Mouse (Mus musculus) left cerebral cortex, postnatal 4 days (tissue): ENCODE measurements around the gene Top3b. TPM values are rescaled to one million over a fixed set of nuclear protein-coding genes. Genes with fewer than 3 reads are reported as not detected.
A peak's percentile ranks its signal among the peaks of the same experiment; 100 is the strongest.
"Not testable (repeated sequence)": the region's sequence is repeated elsewhere in the genome, so short reads cannot be mapped to it uniquely, and the experiment has no call there.

Experiments
- DNase-seq: peaks from one replicate; pipeline ENCODE4 v3.0.0-alpha.2; 2022
- intact Hi-C: fragments of 180-260 bp; cut with DNase I; formaldehyde crosslinking; loops from one replicate; pipeline ENCODE4 v1.15.1; 2025
- total RNA-seq, 2 experiments: library from RNA; stranded (reverse); gene quantifications; 2 replicates each; pipeline ENCODE4 v1.2.3; 2021

Top3b gene
- total RNA-seq, 2 experiments from 2014 or later = 57.1 to 78.2 TPM

- intact Hi-C loops = no loop called here
- DNase-seq = peak; percentile 94
Observed at GRCm38 (mm10) chr16:16896382-16897055, 26.0 kb downstream of the Top3b start, which contains the start of gene Ppm1f. Gene Ppm1f, plus strand, starts transcription at chr16:16896469.

GRCm38 (mm10) chr16:16897056-16897584 lies 26.6 kb downstream of the Top3b start:
- intact Hi-C loops = no loop called here
- no peak for DNase-seq

GRCm38 (mm10) chr16:16902329-16902728 lies 31.8 kb downstream of the Top3b start:
- DNase-seq = no peak
- intact Hi-C loops = loop anchor here (10.0 kb wide), 1 partner anchor 112 kb away; no protein-coding TSS in a partner anchor

GRCm38 (mm10) chr16:16903188-16903587 lies 32.7 kb downstream of the Top3b start:
- intact Hi-C loops = loop anchor here (10.0 kb wide), 1 partner anchor 112 kb away; no protein-coding TSS in a partner anchor
- no peak for DNase-seq

DNA sequence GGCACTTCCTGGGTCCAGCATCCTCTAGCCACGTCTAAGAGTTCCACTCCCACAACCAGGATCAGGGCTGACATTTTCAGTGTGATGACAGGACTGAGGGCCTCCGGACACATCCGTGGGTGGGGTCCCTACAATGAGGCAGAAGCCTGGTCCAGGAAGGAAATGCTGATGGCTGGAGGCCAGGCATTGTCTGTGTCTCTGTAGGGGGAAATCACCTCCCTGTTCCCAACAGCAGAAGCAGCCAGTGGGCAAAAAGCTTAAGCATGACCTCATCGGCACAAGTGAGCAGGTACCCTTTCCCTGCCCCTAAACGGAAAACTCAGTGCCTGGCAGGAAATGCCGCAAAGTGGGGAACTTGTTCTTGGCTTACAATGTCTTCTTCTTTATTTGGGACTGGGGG lies 37.3 kb downstream of the Top3b start:
- intact Hi-C loops = loop anchor here (10.0 kb wide), 1 partner anchor 107 kb away; no protein-coding TSS in a partner anchor
- DNase-seq = no peak

GRCm38 (mm10) chr16:16911641-16912597 lies 41.4 kb downstream of the Top3b start:
- intact Hi-C loops = loop anchor here (10.0 kb wide), 1 partner anchor 133 kb away; no protein-coding TSS in a partner anchor
- DNase-seq = peak; percentile 86

GRCm38 (mm10) chr16:16913440-16913839 lies 42.9 kb downstream of the Top3b start:
- no peak for DNase-seq
- intact Hi-C loops = loop anchor here (10.0 kb wide), 1 partner anchor 131 kb away; no protein-coding TSS in a partner anchor

DNA sequence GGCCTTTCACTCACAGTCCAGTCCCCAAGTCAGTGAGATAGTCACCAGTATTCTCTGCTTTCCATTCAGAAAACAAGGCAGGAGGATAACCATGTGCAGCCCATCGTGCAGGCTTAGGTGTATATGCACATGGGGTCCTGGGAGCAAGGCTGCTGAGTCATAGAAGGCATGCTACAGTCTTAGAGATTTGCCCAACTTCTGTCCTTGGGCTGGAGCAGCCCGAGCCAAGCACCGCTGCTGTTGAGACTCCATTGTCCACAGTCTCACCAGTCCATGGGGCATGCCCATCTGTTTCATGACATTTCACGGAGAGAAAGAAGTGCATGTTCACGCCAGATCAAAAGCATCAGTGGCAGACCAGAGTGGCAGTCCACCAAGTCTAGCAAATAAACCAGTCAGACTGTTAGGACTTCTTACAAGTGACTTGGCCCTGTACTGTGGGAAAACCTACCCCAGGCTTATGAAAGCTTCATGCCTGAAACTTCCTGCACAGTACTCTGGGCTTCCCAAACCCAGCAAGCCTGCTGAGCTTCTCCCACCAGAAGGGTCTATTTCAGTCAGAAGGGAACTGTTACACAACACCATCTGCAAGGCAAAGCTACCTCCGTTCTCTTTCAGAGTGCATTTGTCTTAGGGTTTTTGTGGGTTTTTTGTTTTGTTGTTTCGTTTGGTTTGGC lies 48.0 kb downstream of the Top3b start:
- intact Hi-C loops = loop anchor here (10.0 kb wide), 1 partner anchor 126 kb away; no protein-coding TSS in a partner anchor
- DNase-seq = no peak

GRCm38 (mm10) chr16:16921021-16921435 lies 50.5 kb downstream of the Top3b start:
- DNase-seq = peak; percentile 45

DNA sequence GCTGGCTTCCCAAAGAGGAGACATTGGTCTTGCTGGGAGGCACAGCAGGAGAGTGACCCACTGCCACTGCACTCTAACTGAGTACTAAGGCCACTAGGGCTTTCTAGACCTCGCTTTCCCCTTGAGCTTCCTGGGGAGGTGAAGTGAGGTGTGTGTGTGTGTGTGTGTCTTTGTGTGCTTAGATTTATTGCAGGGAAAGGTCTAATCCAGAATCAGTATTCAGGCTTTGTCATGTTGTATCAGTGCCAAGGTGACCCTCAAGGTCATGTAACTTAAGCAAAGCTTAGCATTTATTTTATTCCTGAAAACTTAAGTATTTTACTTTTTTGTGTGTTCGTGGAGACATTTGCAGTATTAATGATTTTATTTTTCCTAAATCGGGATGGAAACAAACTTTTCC lies 53.9 kb downstream of the Top3b start:
- DNase-seq = no peak
- intact Hi-C loops = no loop called here

More at GRCm38 (mm10) chr16:16921021-16921435, 50.5 kb downstream of the Top3b start:
- intact Hi-C loops = no loop called here

DNA sequence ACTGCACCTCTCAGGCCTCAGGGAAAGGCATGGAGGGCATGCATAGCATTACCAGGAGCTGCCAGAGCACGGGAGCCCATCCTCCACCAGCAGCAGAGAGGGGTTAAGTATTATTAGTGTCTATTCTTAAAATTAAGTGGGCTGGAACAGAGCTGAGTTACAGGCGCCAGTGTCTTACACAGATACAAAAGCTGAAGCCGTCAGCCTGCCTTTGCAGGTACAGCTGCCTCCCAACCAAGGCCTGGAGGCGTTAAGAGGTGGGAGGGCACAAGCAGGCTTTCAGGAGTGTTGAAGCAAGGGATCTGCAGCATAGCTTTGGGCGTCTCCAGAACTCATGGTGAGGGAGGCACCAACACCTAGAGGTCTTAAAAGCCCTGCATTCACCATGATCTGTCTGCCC lies 56.0 kb downstream of the Top3b start:
- no peak for DNase-seq
- intact Hi-C loops = no loop called here

DNA sequence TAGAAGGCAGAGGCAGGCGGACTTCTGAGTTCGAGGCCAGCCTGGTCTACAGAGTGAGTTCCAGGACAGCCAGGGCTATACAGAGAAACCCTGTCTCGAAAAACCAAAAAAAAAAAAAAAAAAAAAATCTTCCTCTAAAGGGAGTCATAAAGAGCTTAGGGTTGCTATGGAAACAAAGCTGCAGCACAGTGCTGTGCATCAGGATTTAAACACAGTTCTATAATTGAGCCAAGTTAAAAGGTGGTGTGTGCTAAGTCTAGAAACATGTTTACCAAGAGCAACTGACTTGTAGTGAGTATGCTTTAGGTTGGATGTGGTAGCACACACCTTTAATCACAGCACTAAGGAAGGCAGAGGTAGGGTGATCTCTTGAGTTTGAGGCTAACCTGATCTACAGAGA lies 58.4 kb downstream of the Top3b start:
- DNase-seq, intact Hi-C loops: not testable (repeated sequence)

DNA sequence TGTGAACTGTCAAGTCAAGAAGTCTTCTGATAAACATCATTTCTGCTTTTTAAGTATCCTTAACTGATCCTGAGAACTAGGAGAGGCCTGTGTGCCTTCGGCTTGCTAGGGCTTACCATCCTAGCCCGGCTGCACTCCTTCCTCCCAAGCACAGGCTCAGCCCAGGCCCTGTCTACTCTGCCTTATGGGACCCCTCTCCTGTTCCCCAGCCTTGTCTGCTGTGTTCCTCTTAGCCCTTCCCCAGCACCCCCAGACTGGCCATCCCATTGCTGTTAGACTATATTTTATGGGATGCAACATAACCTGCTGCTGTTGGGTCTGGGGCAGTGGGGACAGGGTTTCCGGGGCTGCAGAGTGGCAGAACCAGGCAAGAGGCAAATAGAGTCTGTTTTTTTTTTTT lies 59.8 kb downstream of the Top3b start:
- intact Hi-C loops = no loop called here

DNA sequence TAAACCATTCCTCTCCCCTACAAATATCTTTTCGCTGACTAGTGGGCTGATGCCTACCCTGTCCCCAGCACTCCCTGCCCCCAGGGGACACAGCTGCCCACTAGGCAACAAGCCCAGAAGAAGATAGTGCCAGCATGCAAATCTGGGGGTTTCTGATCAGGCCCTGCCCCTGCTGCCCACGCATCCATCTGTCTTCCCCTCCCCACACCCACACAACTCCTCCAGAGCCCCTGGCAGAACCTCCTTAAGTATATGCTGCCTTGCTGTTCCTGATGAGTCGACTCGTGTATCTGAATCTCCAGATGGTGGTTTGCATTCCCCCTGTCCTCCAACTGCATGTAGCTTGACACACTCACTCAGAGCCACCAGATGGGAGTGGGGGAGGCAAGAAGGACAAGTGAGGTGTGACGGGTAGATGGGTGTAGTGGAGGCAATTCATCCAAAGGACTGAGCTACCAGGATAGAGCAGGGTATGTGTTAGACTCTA lies 60.3 kb downstream of the Top3b start:
- peak; percentile 91 for DNase-seq
- intact Hi-C loops = no loop called here

More for the DNA sequence above, 59.8 kb downstream of the Top3b start:
- DNase-seq = no peak

- DNase-seq = no peak
- intact Hi-C loops = no loop called here
Observed at GRCm38 (mm10) chr16:16939543-16939942, 69.0 kb downstream of the Top3b start.

- no peak for DNase-seq
- intact Hi-C loops = no loop called here
Observed at GRCm38 (mm10) chr16:16941078-16941477, 70.5 kb downstream of the Top3b start.
